Mouse (Mus musculus) inflammation-experienced regulatory T-cells, adult 16 weeks (primary cell): Measurements from ENCODE around the gene Reg2. TPM values are rescaled to one million over a fixed set of nuclear protein-coding genes. Genes with fewer than 3 reads are reported as not detected.

Source experiments
- polyA plus RNA-seq: library from polyadenylated mRNA; unstranded; fragments of 100-300 nt; shearing (Covaris generic); gene quantifications from one replicate; pipeline ENCODE4 v1.2.1, GENCODE M21; 2017

Gene Reg2
- polyA plus RNA-seq = not detected

GRCm38 (mm10) chr6:78395323-78395722, at the start of gene Reg2:
TSS of gene Reg2 (plus strand) at chr6:78395623.

GRCm38 (mm10) chr6:78370357-78370756, 25.1 kb upstream of the Reg2 start, which contains the start of gene Reg3b:
TSS of gene Reg3b (plus strand) at chr6:78370657.

GRCm38 (mm10) chr6:78378765-78379164, 16.7 kb upstream of the Reg2 start, which contains the start of gene Reg3d:
TSS of gene Reg3d (minus strand) at chr6:78378865.

GRCm38 (mm10) chr6:78380409-78380808, 15.0 kb upstream of the Reg2 start, which contains the start of gene Reg3a:
TSS of gene Reg3a (plus strand) at chr6:78380709.

GRCm38 (mm10) chr6:78422411-78422810, 27.0 kb downstream of the Reg2 start, which contains the start of gene Reg1:
TSS of gene Reg1 (plus strand) at chr6:78422711.

Other genes starting within 250 kb of the Reg2 start
- not detected for gene Reg3b, start 25.0 kb upstream of the Reg2 start, polyA plus RNA-seq
- not detected for gene Reg3d, start 16.8 kb upstream of the Reg2 start, polyA plus RNA-seq
- not detected for gene Reg3a, start 14.9 kb upstream of the Reg2 start, polyA plus RNA-seq
- not detected for gene Reg1, start 27.1 kb downstream of the Reg2 start, polyA plus RNA-seq
- gene Reg3g, start 73.2 kb downstream of the Reg2 start, polyA plus RNA-seq = not detected